Mouse (Mus musculus) hindbrain, embryonic 11.5 days (tissue): ENCODE data around the gene Scnn1b. TPM values are rescaled to one million over a fixed set of nuclear protein-coding genes. Genes with fewer than 3 reads are reported as not detected.

Experiments used
- ATAC-seq: fragments of 200-750 bp; cut with Nextera tagmentation; 2 replicates; pipeline ENCODE4 v1.8.0; 2017; ENCODE audit warnings: mild to moderate bottlenecking, moderate TSS enrichment, moderate library complexity; ENCODE audit not compliant: low FRiP score
- DNase-seq: peaks from one replicate; pipeline ENCODE4 v3.0.0-alpha.2; 2015; ENCODE audit warnings: low spot score
- H3K27ac ChIP-seq: fragments of 300-500 bp; sonication (generic); 2 replicates; pipeline ENCODE4 v1.5.1; 2014; ENCODE audit warnings: mild to moderate bottlenecking, low read depth, low read length
- H3K27me3 ChIP-seq: fragments of 300-500 bp; sonication (generic); 2 replicates; pipeline ENCODE4 v1.6.1; 2014; ENCODE audit warnings: mild to moderate bottlenecking, low read length, moderate library complexity, mixed read lengths; ENCODE audit not compliant: control insufficient read depth, insufficient read depth
- H3K36me3 ChIP-seq: fragments of 300-500 bp; sonication (generic); 2 replicates; pipeline ENCODE4 v1.6.1; 2014; ENCODE audit warnings: mild to moderate bottlenecking, low read length, moderate library complexity, mixed read lengths; ENCODE audit not compliant: control insufficient read depth, insufficient read depth
- H3K4me1 ChIP-seq: fragments of 300-500 bp; sonication (generic); replicated peaks from 2 replicates; pipeline ENCODE4 v1.6.1; 2014; ENCODE audit warnings: low read length, mixed read lengths; ENCODE audit not compliant: control insufficient read depth, insufficient read depth
- H3K4me2 ChIP-seq: fragments of 300-500 bp; sonication (generic); replicated peaks from 2 replicates; pipeline ENCODE4 v1.6.1; 2014; ENCODE audit warnings: mild to moderate bottlenecking, low read depth, low read length
- H3K4me3 ChIP-seq: fragments of 300-500 bp; sonication (generic); 2 replicates; pipeline ENCODE4 v1.5.1; 2014; ENCODE audit warnings: low read depth, low read length
- H3K9ac ChIP-seq: fragments of 300-500 bp; sonication (generic); 2 replicates; pipeline ENCODE4 v1.6.1; 2014; ENCODE audit warnings: low read depth, low read length
- H3K9me3 ChIP-seq: fragments of 300-500 bp; sonication (generic); 2 replicates; pipeline ENCODE4 v1.6.1; 2016; ENCODE audit warnings: low read length; ENCODE audit not compliant: control insufficient read depth
- WGBS: fragments of 180-500 bp; shearing (Covaris S2); extraction: QIAGEN DNeasy Blood & Tissue Kit; methylation state at CpG from one replicate; pipeline ENCODE4 v1.1.7; 2014; 5-methylcytosine and 5-hydroxymethylcytosine counted together
- polyA plus RNA-seq: library from polyadenylated mRNA; unstranded; fragments of >200 nt; fragmentation: Nextera tagmentation; extraction: Ambion mirVana; gene quantifications from 2 replicates; pipeline ENCODE4 v1.2.1, GENCODE M21; 2014

Scnn1b gene
- polyA plus RNA-seq, 1 experiment from 2014 or later = 0.14 TPM

GRCm38 (mm10) chr7:121857177-121857884 lies 7.5 kb upstream of the Scnn1b start:
- Histone ChIP-seq H3K4me2 (no peak overlapping the region), H3K9me3 (no peaks in the 10 kb centered on the region), H3K4me3 (no peak overlapping the region), H3K27ac (no peak overlapping the region), H3K36me3 (no peaks in the 10 kb centered on the region), H3K27me3 (no peaks in the 10 kb centered on the region), H3K9ac (no peak overlapping the region), H3K4me1 (no peaks in the 10 kb centered on the region)
- DNase-seq (no peak), ATAC-seq (no peak)
- 92% methylated on average over 11 of the region's 11 CpGs for WGBS

- Histone ChIP-seq H3K27ac (no peak overlapping the region), H3K36me3 (no peaks in the 10 kb centered on the region), H3K4me1 (no peaks in the 10 kb centered on the region), H3K9ac (no peak overlapping the region), H3K4me2 (no peak overlapping the region), H3K27me3 (no peaks in the 10 kb centered on the region), H3K9me3 (no peaks in the 10 kb centered on the region), H3K4me3 (no peak overlapping the region)
- DNase-seq (no peak), ATAC-seq (no peak)
- WGBS = 83% methylated on average over 8 of the region's 8 CpGs
Observed at GRCm38 (mm10) chr7:121858939-121859338, 5.9 kb upstream of the Scnn1b start.

- Histone ChIP-seq H3K9ac (no peak overlapping the region), H3K4me2 (no peak overlapping the region), H3K36me3 (no peaks in the 10 kb centered on the region), H3K4me3 (no peak overlapping the region), H3K27ac (no peak overlapping the region), H3K4me1 (no peaks in the 10 kb centered on the region), H3K27me3 (no peaks in the 10 kb centered on the region; the same call in 1 of the 2 replicates), H3K9me3 (no peaks in the 10 kb centered on the region)
- no peak for ATAC-seq
- DNase-seq = no peak
- WGBS = 92% methylated on average over 3 of the region's 3 CpGs
Observed at GRCm38 (mm10) chr7:121871631-121872030, 6.8 kb downstream of the Scnn1b start.

GRCm38 (mm10) chr7:121873998-121874397 lies 9.2 kb downstream of the Scnn1b start:
- no peak overlapping the region for H3K9ac ChIP-seq
- no peaks in the 10 kb centered on the region for H3K27me3 ChIP-seq
- no peak for ATAC-seq
- H3K27ac ChIP-seq = no peak overlapping the region
- no peak overlapping the region for H3K4me3 ChIP-seq
- H3K4me1 ChIP-seq = no peaks in the 10 kb centered on the region
- 49% methylated on average over 3 of the region's 3 CpGs for WGBS
- no peaks in the 10 kb centered on the region for H3K36me3 ChIP-seq
- H3K4me2 ChIP-seq = no peak overlapping the region
- H3K9me3 ChIP-seq = no peaks in the 10 kb centered on the region
- DNase-seq = no peak

- ATAC-seq = no peak
- no peak for DNase-seq
- WGBS = 92% methylated on average over 7 of the region's 7 CpGs
- Histone ChIP-seq H3K9ac (no peak overlapping the region), H3K36me3 (no peaks in the 10 kb centered on the region), H3K9me3 (no peaks in the 10 kb centered on the region), H3K27ac (no peak overlapping the region), H3K4me1 (no peaks in the 10 kb centered on the region), H3K27me3 (no peaks in the 10 kb centered on the region), H3K4me3 (no peak overlapping the region), H3K4me2 (no peak overlapping the region)
Observed at GRCm38 (mm10) chr7:121874784-121875183, 9.9 kb downstream of the Scnn1b start.

GRCm38 (mm10) chr7:121880246-121880645 lies 15.4 kb downstream of the Scnn1b start:
- ATAC-seq = no peak
- DNase-seq = no peak
- Histone ChIP-seq H3K36me3 (no peaks in the 10 kb centered on the region), H3K27me3 (no peaks in the 10 kb centered on the region), H3K9ac (no peak overlapping the region), H3K9me3 (no peaks in the 10 kb centered on the region), H3K4me3 (no peak overlapping the region), H3K27ac (no peak overlapping the region), H3K4me1 (no peaks in the 10 kb centered on the region), H3K4me2 (no peak overlapping the region)
- 92% methylated on average over 4 of the region's 4 CpGs for WGBS

- H3K36me3 ChIP-seq = no peaks in the 10 kb centered on the region
- no peak overlapping the region for H3K9ac ChIP-seq
- no peaks in the 10 kb centered on the region for H3K4me1 ChIP-seq
- H3K27me3 ChIP-seq = no peaks in the 10 kb centered on the region
- H3K4me3 ChIP-seq = no peak overlapping the region
- no peaks in the 10 kb centered on the region for H3K9me3 ChIP-seq
- ATAC-seq (no peak), DNase-seq (no peak)
- WGBS = 92% methylated on average over 13 of the region's 13 CpGs
- H3K27ac ChIP-seq = no peak overlapping the region
- H3K4me2 ChIP-seq = no peak overlapping the region
Observed at GRCm38 (mm10) chr7:121890636-121891360, 26.0 kb downstream of the Scnn1b start.

GRCm38 (mm10) chr7:121896689-121897088 lies 31.9 kb downstream of the Scnn1b start:
- Histone ChIP-seq H3K27me3 (peaks cover 2% of the 10 kb centered on the region; the same call in 1 of the 2 replicates), H3K36me3 (no peaks in the 10 kb centered on the region), H3K4me1 (no peaks in the 10 kb centered on the region), H3K9me3 (no peaks in the 10 kb centered on the region), H3K9ac (no peak overlapping the region), H3K27ac (no peak overlapping the region), H3K4me3 (no peak overlapping the region), H3K4me2 (no peak overlapping the region)
- no peak for DNase-seq
- no peak for ATAC-seq
- 39% methylated on average over 6 of the region's 6 CpGs for WGBS

GRCm38 (mm10) chr7:121899311-121899710 lies 34.5 kb downstream of the Scnn1b start:
- WGBS = 9% methylated on average over 14 of the region's 14 CpGs
- peaks cover 2% of the 10 kb centered on the region; the same call in 1 of the 2 replicates for H3K27me3 ChIP-seq
- no peak overlapping the region for H3K4me3 ChIP-seq
- no peaks in the 10 kb centered on the region for H3K4me1 ChIP-seq
- no peak overlapping the region for H3K27ac ChIP-seq
- no peaks in the 10 kb centered on the region for H3K36me3 ChIP-seq
- DNase-seq (peak; percentile 72), ATAC-seq (no peak)
- H3K9me3 ChIP-seq = no peaks in the 10 kb centered on the region
- H3K4me2 ChIP-seq = peak overlapping the region; percentile 14; the same call in 1 of the 2 replicates
- H3K9ac ChIP-seq = no peak overlapping the region
